Mouse (Mus musculus) lung, adult 2 months (tissue): ENCODE results near the gene Ugt1a9.

Experiments
- CTCF ChIP-seq: fragments of 200-500 bp; IDR thresholded peaks from 2 replicates; pipeline ENCODE4 v1.5.1; 2011; ENCODE audit warnings: mild to moderate bottlenecking, low read length, control low read depth; ENCODE audit not compliant: insufficient read depth
- POLR2A ChIP-seq: fragments of 200-500 bp; IDR thresholded peaks from 2 replicates; pipeline ENCODE4 v1.6.1; 2011; ENCODE audit warnings: low read depth, mild to moderate bottlenecking, control low read depth, low read length, borderline replicate concordance; ENCODE audit errors: extremely low read depth

DNA sequence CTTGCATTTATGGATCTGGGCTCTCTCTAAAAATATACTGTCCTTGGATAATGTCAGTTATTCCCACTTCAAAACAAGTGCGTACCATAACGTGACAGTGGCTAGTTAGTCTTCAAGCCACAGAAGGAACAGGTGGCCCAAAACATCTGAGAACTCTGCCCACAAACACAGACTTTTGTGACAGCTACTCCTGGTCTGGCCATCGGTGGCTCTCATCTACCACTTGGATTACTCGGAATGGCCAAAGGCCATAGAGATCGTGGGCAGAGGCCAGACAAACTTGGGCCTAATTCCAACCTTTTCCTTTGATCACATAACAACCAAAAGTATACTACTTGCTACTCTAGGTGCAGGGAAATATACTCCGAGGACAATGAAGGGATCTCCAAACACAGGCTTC lies 197.5 kb downstream of the Ugt1a9 start:
- no peak for TF ChIP-seq CTCF
- TF ChIP-seq POLR2A = no peak
